Mouse (Mus musculus) brain, embryonic 14.5 days (tissue): ENCODE measurements around the gene Cramp1l.

Experiments
- CTCF ChIP-seq: fragments of 200-500 bp; IDR thresholded peaks from 2 replicates; pipeline ENCODE4 v1.5.1; 2012; ENCODE audit warnings: inconsistent platforms, mild to moderate bottlenecking, moderate library complexity, borderline replicate concordance; ENCODE audit not compliant: insufficient read depth, insufficient read length; ENCODE audit errors: extremely low read depth
- POLR2A ChIP-seq: fragments of 200-500 bp; IDR thresholded peaks from 2 replicates; pipeline ENCODE4 v1.6.1; 2012; ENCODE audit warnings: mild to moderate bottlenecking, inconsistent platforms, borderline replicate concordance; ENCODE audit not compliant: poor library complexity, insufficient read depth, insufficient read length, severe bottlenecking; ENCODE audit errors: extremely low read depth

DNA sequence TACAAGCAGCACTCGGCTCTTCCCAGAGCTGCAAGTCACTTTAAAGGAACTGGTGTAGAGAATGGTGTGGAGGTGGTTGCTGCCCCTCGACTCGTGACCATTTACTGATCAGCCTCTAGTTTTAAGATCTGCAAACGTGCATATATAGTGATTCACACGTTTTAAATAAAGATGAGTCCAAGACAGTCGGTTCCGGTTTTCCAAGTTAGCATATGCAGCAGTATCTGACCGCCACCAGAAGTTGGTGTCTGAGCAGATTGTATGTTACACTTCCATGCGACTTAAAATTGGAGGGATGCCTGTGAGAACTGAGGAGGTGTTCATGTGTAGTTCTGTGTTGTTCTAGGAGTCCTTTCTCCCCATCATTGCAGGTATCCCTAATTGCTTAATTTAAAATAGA lies 37.7 kb upstream of the Cramp1l start:
- no peak for TF ChIP-seq POLR2A
- no peak for TF ChIP-seq CTCF
